Mouse (Mus musculus) adipocyte (in vitro differentiated cells): ENCODE measurements around the gene Prss56.

Experiments
- DNase-seq: peaks from one replicate; pipeline ENCODE4 v3.0.0-alpha.2; 2016; ENCODE audit warnings: low spot score

The Prss56 gene

GRCm38 (mm10) chr1:87185526-87185925, 2.4 kb downstream of the Prss56 start:
- no peak for DNase-seq

GRCm38 (mm10) chr1:87186261-87187036, 3.3 kb downstream of the Prss56 start:
- no peak for DNase-seq

- DNase-seq: peak; percentile 75
These were observed 3.9 kb downstream of the Prss56 start for GRCm38 (mm10) chr1:87187037-87187355.

GRCm38 (mm10) chr1:87190429-87190828, 7.3 kb downstream of the Prss56 start, which contains the start of gene Chrnd:
Gene Chrnd (plus strand): TSS chr1:87190607.
- no peak for DNase-seq

- DNase-seq: no peak
These were observed 14.2 kb downstream of the Prss56 start for GRCm38 (mm10) chr1:87197296-87197695.

GRCm38 (mm10) chr1:87198119-87199065, 15.3 kb downstream of the Prss56 start:
- DNase-seq: no peak

- DNase-seq: no peak
These were observed 17.7 kb downstream of the Prss56 start for GRCm38 (mm10) chr1:87200811-87201210.

- no peak for DNase-seq
These were observed 18.7 kb downstream of the Prss56 start for GRCm38 (mm10) chr1:87201848-87202247.

- DNase-seq: no peak
These were observed 20.7 kb downstream of the Prss56 start for GRCm38 (mm10) chr1:87203779-87204178.

- no peak for DNase-seq
These were observed 21.4 kb downstream of the Prss56 start, which contains the start of gene Chrng for GRCm38 (mm10) chr1:87204465-87204864. Gene Chrng (plus strand): TSS chr1:87204657.

GRCm38 (mm10) chr1:87205038-87205437, 21.9 kb downstream of the Prss56 start:
- no peak for DNase-seq

GRCm38 (mm10) chr1:87205502-87205901, 22.4 kb downstream of the Prss56 start:
- DNase-seq: no peak

GRCm38 (mm10) chr1:87206339-87206738, 23.2 kb downstream of the Prss56 start:
- DNase-seq: no peak

- no peak for DNase-seq
These were observed 28.3 kb downstream of the Prss56 start for GRCm38 (mm10) chr1:87211431-87211830.

GRCm38 (mm10) chr1:87213735-87214704, 30.9 kb downstream of the Prss56 start, which contains the start of gene Eif4e2:
Gene Eif4e2 (plus strand): TSS chr1:87213914.
- peak; percentile 96 for DNase-seq

GRCm38 (mm10) chr1:87214748-87215147, 31.6 kb downstream of the Prss56 start:
- DNase-seq: peak; percentile 17

- peak; percentile 35 for DNase-seq
These were observed 34.8 kb downstream of the Prss56 start for GRCm38 (mm10) chr1:87217938-87218337.

GRCm38 (mm10) chr1:87225739-87226138, 42.6 kb downstream of the Prss56 start:
- DNase-seq: no peak

GRCm38 (mm10) chr1:87226409-87227159, 43.5 kb downstream of the Prss56 start:
- no peak for DNase-seq

- DNase-seq: no peak
These were observed 44.0 kb downstream of the Prss56 start for GRCm38 (mm10) chr1:87227160-87227550.

- no peak for DNase-seq
These were observed 47.5 kb downstream of the Prss56 start for GRCm38 (mm10) chr1:87230606-87231005.
